Mouse (Mus musculus) spleen, adult 2 months (tissue): ENCODE results near the gene Gm20458.

Source experiments
- CTCF ChIP-seq: fragments of 200-500 bp; IDR thresholded peaks from 2 replicates; pipeline ENCODE4 v1.5.1; 2011; ENCODE audit warnings: mild to moderate bottlenecking, inconsistent platforms; ENCODE audit not compliant: insufficient read depth, insufficient read length, insufficient replicate concordance; ENCODE audit errors: extremely low read depth
- POLR2A ChIP-seq: fragments of 200-500 bp; IDR thresholded peaks from 2 replicates; pipeline ENCODE4 v1.6.1; 2011; ENCODE audit warnings: low read depth, low read length, inconsistent platforms

DNA sequence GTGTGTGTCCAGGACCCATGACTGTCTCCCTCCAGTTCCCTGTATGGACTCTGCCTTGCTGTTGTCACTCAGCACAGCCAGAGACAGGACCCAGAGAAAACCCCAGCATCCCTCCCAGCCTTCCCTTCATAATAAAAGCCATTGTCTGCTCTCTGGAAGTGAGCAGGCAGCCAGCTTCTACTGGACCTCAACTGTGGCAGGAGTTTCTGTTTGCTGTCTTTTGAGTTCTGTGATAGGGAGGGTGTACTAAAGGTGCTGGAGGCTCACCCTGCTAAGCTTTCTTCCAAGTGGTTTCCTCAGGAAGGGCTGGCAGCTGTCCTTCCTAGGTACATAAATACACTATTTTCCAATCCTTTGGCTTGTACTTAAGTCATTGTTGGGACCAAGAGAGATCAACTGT lies 4.4 kb downstream of the Gm20458 start:
- TF ChIP-seq CTCF (no peak), POLR2A (no peak)
